Mouse (Mus musculus) forebrain, embryonic 16.5 days (tissue): ENCODE results near the gene Pilra. TPM values are rescaled to one million over a fixed set of nuclear protein-coding genes. Genes with fewer than 3 reads are reported as not detected.
"Not testable (repeated sequence)": the region's sequence is repeated elsewhere in the genome, so short reads cannot be mapped to it uniquely, and the experiment has no call there.

Experiments used
- ATAC-seq: fragments of 200-750 bp; cut with Nextera tagmentation; 2 replicates; pipeline ENCODE4 v1.8.0; 2017; ENCODE audit warnings: mild to moderate bottlenecking, moderate library complexity
- H3K27ac ChIP-seq: fragments of 300-500 bp; sonication (generic); 2 replicates; pipeline ENCODE4 v1.5.1; 2014; ENCODE audit warnings: low read length, control low read depth
- H3K27me3 ChIP-seq: fragments of 300-500 bp; sonication (generic); replicated peaks from 2 replicates; pipeline ENCODE4 v1.6.1; 2014; ENCODE audit warnings: low read length; ENCODE audit not compliant: control insufficient read depth, insufficient read depth
- H3K36me3 ChIP-seq: fragments of 300-500 bp; sonication (generic); 2 replicates; pipeline ENCODE4 v1.6.1; 2014; ENCODE audit not compliant: control insufficient read depth, insufficient read depth
- H3K4me1 ChIP-seq: fragments of 300-500 bp; sonication (generic); replicated peaks from 2 replicates; pipeline ENCODE4 v1.6.1; 2014; ENCODE audit warnings: low read length; ENCODE audit not compliant: control insufficient read depth, insufficient read depth
- H3K4me2 ChIP-seq: fragments of 300-500 bp; sonication (generic); 2 replicates; pipeline ENCODE4 v1.6.1; 2014; ENCODE audit warnings: mild to moderate bottlenecking, low read length, control low read depth
- H3K4me3 ChIP-seq: fragments of 300-500 bp; sonication (generic); replicated peaks from 2 replicates; pipeline ENCODE4 v1.5.1; 2014; ENCODE audit warnings: mild to moderate bottlenecking, low read length, control low read depth
- H3K9ac ChIP-seq: fragments of 300-500 bp; sonication (generic); replicated peaks from 2 replicates; pipeline ENCODE4 v1.6.1; 2014; ENCODE audit warnings: low read depth, low read length, control low read depth
- H3K9me3 ChIP-seq: fragments of 300-500 bp; sonication (generic); 2 replicates; pipeline ENCODE4 v1.6.1; 2016; ENCODE audit warnings: low read length; ENCODE audit not compliant: control insufficient read depth
- WGBS: fragments of 180-500 bp; shearing (Covaris S2); extraction: QIAGEN DNeasy Blood & Tissue Kit; methylation state at CpG from one replicate; pipeline ENCODE4 v1.1.7; 2014; 5-methylcytosine and 5-hydroxymethylcytosine counted together
- polyA plus RNA-seq: library from polyadenylated mRNA; unstranded; fragments of >200 nt; fragmentation: Nextera tagmentation; extraction: Ambion mirVana; gene quantifications from 2 replicates; pipeline ENCODE4 v1.2.1, GENCODE M21; 2015

The Pilra gene
- polyA plus RNA-seq, 1 experiment from 2014 or later = not detected

DNA sequence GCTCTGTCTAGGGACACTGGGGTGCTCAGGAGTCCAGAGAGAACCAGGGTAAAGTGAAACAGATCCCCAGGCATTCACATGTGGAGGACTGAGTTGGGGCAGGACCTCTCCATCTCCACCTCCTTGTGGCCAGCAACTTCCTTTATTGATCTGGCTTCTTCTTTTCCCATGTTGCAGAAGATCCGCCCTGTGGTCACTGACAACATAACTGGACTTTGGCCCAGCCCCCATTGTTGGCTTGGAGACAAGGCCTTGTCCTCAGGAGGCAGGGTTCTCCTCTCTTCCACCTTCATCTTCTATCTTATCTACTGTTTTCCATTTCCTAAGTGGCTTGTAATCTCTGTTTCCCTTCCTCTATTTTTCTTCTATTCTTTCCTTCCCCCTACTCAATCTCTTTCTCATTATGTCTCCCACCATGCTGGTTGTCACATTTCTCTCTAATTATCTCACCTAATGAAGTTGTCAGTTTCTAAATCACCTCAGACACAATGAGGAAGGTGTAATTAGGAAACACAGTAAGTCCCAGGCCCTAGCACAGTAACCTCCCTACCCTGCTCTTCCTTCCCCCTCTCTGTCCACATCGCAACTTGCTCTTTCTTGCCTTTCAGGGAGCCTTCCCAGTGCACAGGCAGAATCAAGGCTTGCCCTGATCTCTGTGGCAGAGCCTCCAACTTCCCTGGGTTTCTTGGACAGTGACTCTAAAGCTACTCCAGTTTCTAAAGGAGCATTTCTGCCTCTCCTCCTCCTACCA, 22.1 kb upstream of the Pilra start, which contains the start of gene Pilrb1:
TSS of gene Pilrb1 (minus strand) at position 147 of the 751 bp plus-strand sequence.
- not testable (repeated sequence) for H3K27me3 ChIP-seq, H3K4me2 ChIP-seq, H3K4me1 ChIP-seq, H3K9ac ChIP-seq, H3K27ac ChIP-seq, H3K4me3 ChIP-seq, H3K36me3 ChIP-seq, ATAC-seq, H3K9me3 ChIP-seq
- WGBS = 73% methylated on average over 1 of the region's 2 CpGs

DNA sequence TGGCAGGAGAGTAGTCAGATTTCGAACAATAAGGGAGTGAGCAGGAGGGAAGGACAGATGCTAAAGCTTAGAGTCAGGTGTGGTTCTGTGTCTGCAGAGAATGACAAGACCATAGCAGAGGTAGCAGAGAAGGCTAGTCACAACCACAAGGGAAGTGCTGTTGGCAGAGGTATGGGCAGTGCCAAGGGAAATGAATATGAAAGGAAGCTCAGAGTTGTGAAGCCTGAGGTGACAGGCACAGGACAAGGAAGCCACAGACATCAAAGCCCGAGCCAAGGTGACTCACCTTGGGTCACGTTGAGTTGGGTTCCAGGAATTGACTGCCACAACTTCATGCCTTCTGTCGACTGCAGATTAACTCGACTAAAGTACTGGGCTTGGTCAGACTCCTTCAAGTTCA, 20.8 kb upstream of the Pilra start:
- not testable (repeated sequence) for ATAC-seq, H3K4me3 ChIP-seq, H3K27me3 ChIP-seq, H3K4me1 ChIP-seq, H3K9ac ChIP-seq, H3K27ac ChIP-seq, H3K36me3 ChIP-seq, H3K4me2 ChIP-seq, H3K9me3 ChIP-seq
- 76% methylated on average over 4 of the region's 5 CpGs for WGBS

DNA sequence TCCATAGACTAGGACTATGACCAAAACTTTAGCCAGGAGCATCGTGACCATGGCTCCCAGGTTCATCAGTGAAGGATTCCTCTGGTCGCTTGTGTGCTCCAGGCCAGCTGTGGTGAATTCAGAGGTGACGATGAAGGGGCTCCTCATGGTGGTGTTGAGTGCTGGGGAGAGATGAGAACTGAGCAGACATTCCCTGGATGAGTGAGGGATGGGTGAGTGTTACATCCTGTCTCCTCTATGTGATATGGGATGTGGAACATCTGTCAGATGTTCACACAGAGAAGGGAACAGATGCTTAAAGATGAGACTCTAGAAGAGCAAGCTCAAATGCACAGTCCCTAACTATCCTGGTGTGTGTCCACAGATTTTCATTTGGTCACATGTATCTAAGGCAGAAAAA, 18.8 kb upstream of the Pilra start:
- not testable (repeated sequence) for H3K9me3 ChIP-seq, ATAC-seq, H3K27me3 ChIP-seq, H3K36me3 ChIP-seq, H3K4me3 ChIP-seq, H3K9ac ChIP-seq, H3K4me1 ChIP-seq, H3K27ac ChIP-seq, H3K4me2 ChIP-seq
- WGBS = 91% methylated on average over 3 of the region's 3 CpGs

DNA sequence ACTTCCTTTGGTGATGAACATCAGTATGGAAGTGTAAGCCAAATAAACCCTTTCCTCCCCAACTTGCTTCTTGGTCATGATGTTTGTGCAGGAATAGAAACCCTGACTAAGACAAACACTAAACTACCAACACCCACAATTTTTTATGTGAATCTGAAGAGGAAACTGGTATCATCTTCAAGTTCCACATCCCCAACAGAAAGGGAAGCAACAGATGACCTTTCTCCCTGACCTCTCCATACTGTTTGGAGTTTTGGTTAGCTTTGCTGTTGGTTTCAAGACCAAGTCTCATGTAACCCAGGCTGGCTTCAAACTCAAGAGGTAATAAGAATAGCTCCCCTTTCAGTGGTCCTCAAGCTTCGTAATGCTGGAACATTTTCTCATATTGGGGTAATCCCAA, 14.2 kb upstream of the Pilra start:
- WGBS = 84% methylated on average over 1 of the region's 1 CpGs
- H3K9me3 ChIP-seq, H3K36me3 ChIP-seq, ATAC-seq, H3K27me3 ChIP-seq, H3K27ac ChIP-seq, H3K4me1 ChIP-seq, H3K9ac ChIP-seq, H3K4me3 ChIP-seq, H3K4me2 ChIP-seq: not testable (repeated sequence)

DNA sequence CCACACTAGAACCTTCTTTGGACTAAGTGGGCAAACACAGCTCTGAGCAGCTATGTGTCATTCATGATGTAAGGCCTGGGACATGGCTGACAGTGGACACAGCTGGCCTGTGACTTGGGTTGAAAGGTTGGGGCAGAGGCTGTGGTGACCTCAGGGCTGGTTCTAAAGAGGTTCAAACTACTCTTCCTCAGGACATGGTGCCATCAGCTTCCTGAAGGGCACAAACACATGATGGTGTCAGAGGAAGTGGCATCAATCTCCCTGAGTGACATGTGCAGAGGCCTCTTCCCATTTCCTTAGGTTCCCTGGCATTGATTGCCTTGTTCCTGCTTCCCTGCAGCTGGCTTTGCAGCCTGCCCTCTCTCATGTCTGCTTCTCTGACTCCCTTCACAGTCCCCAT, 1.0 kb upstream of the Pilra start:
- H3K4me3 ChIP-seq, H3K9me3 ChIP-seq, H3K4me1 ChIP-seq, ATAC-seq, H3K4me2 ChIP-seq, H3K27me3 ChIP-seq, H3K36me3 ChIP-seq, H3K27ac ChIP-seq, H3K9ac ChIP-seq: not testable (repeated sequence)

DNA sequence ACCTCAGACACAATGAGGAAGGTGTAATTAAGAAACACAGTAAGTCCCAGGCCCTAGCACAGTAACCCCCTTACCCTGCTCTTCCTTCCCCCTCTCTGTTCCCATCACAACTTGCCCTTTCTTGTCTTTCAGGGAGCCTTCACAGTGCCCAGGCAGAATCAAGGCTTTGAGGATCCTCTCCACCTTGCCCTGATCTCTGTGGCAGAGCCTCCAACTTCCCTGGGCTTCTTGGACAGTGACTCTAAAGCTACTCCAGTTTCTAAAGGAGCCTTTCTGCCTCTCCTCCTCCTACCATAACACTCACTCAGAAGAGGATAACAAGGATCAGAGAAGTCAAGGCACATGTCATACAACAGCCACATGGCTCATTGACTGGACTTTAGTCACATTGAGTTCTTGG, 530 bp upstream of the Pilra start:
- Histone ChIP-seq H3K27me3 (no peaks in the 10 kb centered on the region), H3K4me2 (no peak overlapping the region), H3K9me3 (no peaks in the 10 kb centered on the region), H3K27ac (no peak overlapping the region), H3K9ac (no peak overlapping the region), H3K4me1 (no peaks in the 10 kb centered on the region), H3K4me3 (no peak overlapping the region), H3K36me3 (no peaks in the 10 kb centered on the region)
- no peak for ATAC-seq

DNA sequence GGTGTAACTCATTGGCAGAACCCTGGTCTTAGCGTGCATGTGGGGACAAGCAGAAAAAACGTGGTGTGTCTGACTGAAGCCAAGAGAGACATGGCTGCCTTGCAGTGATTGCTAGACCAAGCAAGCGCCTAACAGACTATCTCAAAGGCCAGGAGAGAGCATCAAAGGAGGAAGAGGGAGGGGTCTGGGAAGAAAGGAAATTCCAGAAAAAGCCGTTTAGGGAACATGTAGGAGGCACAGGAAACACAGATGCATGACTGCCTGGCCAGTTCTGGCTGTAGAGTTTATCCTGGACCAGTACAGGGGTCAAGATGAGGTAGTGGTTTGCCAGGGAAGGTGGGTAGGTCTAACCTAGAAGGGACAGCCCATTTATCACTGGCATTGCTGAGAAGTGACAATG, 2.6 kb downstream of the Pilra start:
- Histone ChIP-seq H3K4me2 (no peak overlapping the region), H3K27ac (no peak overlapping the region), H3K27me3 (no peaks in the 10 kb centered on the region), H3K9me3 (no peaks in the 10 kb centered on the region), H3K4me3 (no peak overlapping the region), H3K9ac (no peak overlapping the region), H3K36me3 (no peaks in the 10 kb centered on the region), H3K4me1 (no peaks in the 10 kb centered on the region)
- ATAC-seq = no peak
- WGBS = 53% methylated on average over 4 of the region's 4 CpGs

DNA sequence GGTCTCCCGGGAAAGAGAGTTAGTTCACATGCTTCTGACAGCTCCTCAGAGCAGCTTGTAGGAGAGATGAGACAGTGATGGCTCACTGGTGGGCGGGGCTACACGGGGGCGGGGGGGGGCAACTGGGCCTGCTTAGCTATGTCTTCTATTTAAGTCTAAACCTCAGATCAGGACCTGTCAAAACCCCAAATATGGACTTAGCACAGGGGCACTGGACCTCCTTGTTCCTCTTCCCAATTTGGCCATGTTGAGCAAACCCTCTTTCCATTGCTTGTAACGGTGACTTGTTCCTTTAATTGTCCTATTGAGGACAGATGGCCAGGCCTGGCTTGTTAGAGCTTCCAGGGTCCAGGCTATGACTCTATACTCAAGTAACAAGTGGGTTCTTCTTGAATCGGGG, 4.6 kb downstream of the Pilra start:
- 78% methylated on average over 6 of the region's 6 CpGs for WGBS
- H3K4me2 ChIP-seq = no peak overlapping the region
- no peaks in the 10 kb centered on the region for H3K4me1 ChIP-seq
- no peak overlapping the region for H3K27ac ChIP-seq
- ATAC-seq = no peak
- H3K27me3 ChIP-seq = no peaks in the 10 kb centered on the region
- H3K9me3 ChIP-seq = no peaks in the 10 kb centered on the region
- H3K36me3 ChIP-seq = no peaks in the 10 kb centered on the region
- no peak overlapping the region for H3K4me3 ChIP-seq
- no peak overlapping the region for H3K9ac ChIP-seq

DNA sequence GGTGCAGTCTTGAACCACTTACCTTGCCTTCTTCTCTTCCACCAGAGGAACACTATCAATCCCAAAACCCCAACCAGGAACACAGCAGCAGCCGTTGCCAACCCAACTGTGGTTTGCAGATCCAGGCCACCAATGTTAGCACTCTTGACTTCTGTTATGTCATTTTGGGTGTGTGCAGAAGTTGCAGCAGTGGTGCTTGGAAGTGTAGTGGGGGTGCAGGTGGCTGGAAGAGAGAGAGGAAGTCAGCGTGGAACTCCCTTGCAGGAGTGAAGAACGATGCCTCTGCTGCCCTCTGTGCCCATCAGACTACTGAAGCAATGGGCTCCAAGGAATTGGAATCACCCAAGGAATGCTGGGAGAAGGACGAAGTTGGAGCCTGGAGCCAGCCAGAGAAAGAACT, 5.0 kb downstream of the Pilra start:
- Histone ChIP-seq H3K27me3 (no peaks in the 10 kb centered on the region), H3K27ac (no peak overlapping the region), H3K9ac (no peak overlapping the region), H3K36me3 (no peaks in the 10 kb centered on the region), H3K4me3 (no peak overlapping the region), H3K4me1 (no peaks in the 10 kb centered on the region), H3K4me2 (no peak overlapping the region), H3K9me3 (no peaks in the 10 kb centered on the region)
- no peak for ATAC-seq
- WGBS = 90% methylated on average over 4 of the region's 4 CpGs

DNA sequence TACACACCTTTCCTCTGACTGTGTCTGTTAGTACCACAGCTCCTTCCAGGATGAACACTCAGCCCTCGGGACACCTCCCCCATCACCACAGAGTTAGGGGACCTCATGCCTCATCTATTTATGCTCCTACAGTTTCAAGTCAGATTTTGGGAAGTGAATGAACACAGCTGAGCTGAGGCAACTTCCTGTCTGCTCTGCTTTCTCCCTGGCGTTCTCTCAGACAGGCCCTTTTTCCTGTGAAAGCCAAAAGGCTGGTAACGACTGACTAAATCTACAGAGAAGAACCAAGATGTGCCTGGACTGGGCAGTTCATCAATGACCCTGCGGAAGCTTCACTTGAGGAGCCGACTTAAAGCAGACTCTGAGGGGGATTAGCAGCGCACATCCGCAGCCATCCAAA, 5.8 kb downstream of the Pilra start:
- Histone ChIP-seq H3K27me3 (no peaks in the 10 kb centered on the region), H3K36me3 (no peaks in the 10 kb centered on the region), H3K9me3 (no peaks in the 10 kb centered on the region), H3K9ac (no peak overlapping the region), H3K4me3 (no peak overlapping the region), H3K4me2 (no peak overlapping the region), H3K27ac (no peak overlapping the region), H3K4me1 (no peaks in the 10 kb centered on the region)
- ATAC-seq = no peak
- WGBS = 82% methylated on average over 7 of the region's 7 CpGs
